Mouse (Mus musculus) megakaryocyte, adult 5-6 weeks (primary cell): ENCODE data around the gene Rnf128. TPM values are rescaled to one million over a fixed set of nuclear protein-coding genes. Genes with fewer than 3 reads are reported as not detected.

Source experiments
- ATAC-seq: 2 replicates; pipeline ENCODE4 v1.8.0; 2016; ENCODE audit warnings: mild to moderate bottlenecking, inconsistent platforms; ENCODE audit not compliant: poor library complexity, severe bottlenecking
- total RNA-seq, 2 experiments: library from RNA; stranded (forward) in 1 of 2; stranded (reverse) in 1 of 2; fragments of 153-499, 151-499 nt in 1 of 2; fragments of 221-1000, 200-1000 nt in 1 of 2; gene quantifications; 2 replicates each; pipeline versions ENCODE4 v1.2.3 to v1.2.4; 2015 to 2017

The Rnf128 gene
- total RNA-seq, 2 experiments from 2014 or later: 0.54 to 0.55 TPM

- no peak for ATAC-seq
Measured at GRCm38 (mm10) chrX:139614761-139615160, 51.6 kb downstream of the Rnf128 start.

GRCm38 (mm10) chrX:139622071-139622470 lies 59.0 kb downstream of the Rnf128 start:
- no peak for ATAC-seq

- no peak for ATAC-seq
Measured at GRCm38 (mm10) chrX:139634758-139635157, 71.6 kb downstream of the Rnf128 start.

- ATAC-seq: no peak
Measured at GRCm38 (mm10) chrX:139639744-139640143, 76.6 kb downstream of the Rnf128 start.

- no peak for ATAC-seq
Measured at GRCm38 (mm10) chrX:139640418-139640817, 77.3 kb downstream of the Rnf128 start.

GRCm38 (mm10) chrX:139652226-139652625 lies 89.1 kb downstream of the Rnf128 start:
- no peak for ATAC-seq

- ATAC-seq: no peak
Measured at GRCm38 (mm10) chrX:139653292-139653691, 90.2 kb downstream of the Rnf128 start.

- ATAC-seq: no peak
Measured at GRCm38 (mm10) chrX:139654350-139655063, 91.4 kb downstream of the Rnf128 start.

- no peak for ATAC-seq
Measured at GRCm38 (mm10) chrX:139662111-139662510, 99.0 kb downstream of the Rnf128 start.

GRCm38 (mm10) chrX:139665829-139666228 lies 102.7 kb downstream of the Rnf128 start:
- peak; percentile 52; the same call in 1 of the 2 replicates for ATAC-seq

- peak; percentile 33 for ATAC-seq
Measured at GRCm38 (mm10) chrX:139684410-139684774, 121.3 kb downstream of the Rnf128 start.

- peak; percentile 97 for ATAC-seq
Measured at GRCm38 (mm10) chrX:139684775-139685695, 121.9 kb downstream of the Rnf128 start, which contains the start of gene Tbc1d8b. Tbc1d8b (plus strand) TSS chrX:139684996.

- ATAC-seq: no peak
Measured at GRCm38 (mm10) chrX:139714381-139714780, 151.3 kb downstream of the Rnf128 start, which contains the start of gene Gm15013. Gm15013 (minus strand) TSS chrX:139714481.

GRCm38 (mm10) chrX:139722350-139722749 lies 159.2 kb downstream of the Rnf128 start:
- no peak for ATAC-seq

Other genes starting within 250 kb of the Rnf128 start
- gene Trap1a, start 229.6 kb upstream of the Rnf128 start, total RNA-seq (2015): not detected in 2 replicates
- gene Trap1a, start 229.6 kb upstream of the Rnf128 start, total RNA-seq (2017): not detected in 2 replicates
- 0.07 and 0.36 TPM in 2 replicates for gene D330045A20Rik, start 82.9 kb upstream of the Rnf128 start, total RNA-seq (2015)
- 0.04 and 0.28 TPM in 2 replicates for gene D330045A20Rik, start 82.9 kb upstream of the Rnf128 start, total RNA-seq (2017)
- gene Tbc1d8b, start 121.7 kb downstream of the Rnf128 start, total RNA-seq (2015): 5.2 and 5.9 TPM in 2 replicates
- gene Tbc1d8b, start 121.7 kb downstream of the Rnf128 start, total RNA-seq (2017): 4.8 and 5.0 TPM in 2 replicates
- gene Gm15013, start 151.2 kb downstream of the Rnf128 start, total RNA-seq (2015): 0.41 and 0.51 TPM in 2 replicates
- gene Gm15013, start 151.2 kb downstream of the Rnf128 start, total RNA-seq (2017): 0.51 TPM in 1 of 2 replicates, not detected in the other
- gene Ripply1, start 219.0 kb downstream of the Rnf128 start, total RNA-seq (2015): not detected in 2 replicates
- not detected in 2 replicates for gene Ripply1, start 219.0 kb downstream of the Rnf128 start, total RNA-seq (2017)
- gene Cldn2, start 237.5 kb downstream of the Rnf128 start, total RNA-seq (2015): not detected in 2 replicates
- not detected in 2 replicates for gene Cldn2, start 237.5 kb downstream of the Rnf128 start, total RNA-seq (2017)